Mouse (Mus musculus) lung, embryonic 14.5 days (tissue): ENCODE measurements around the gene Sectm1b. TPM values are rescaled to one million over a fixed set of nuclear protein-coding genes. Genes with fewer than 3 reads are reported as not detected.
A peak's percentile ranks its signal among the peaks of the same experiment; 100 is the strongest.

Source experiments
- ATAC-seq: fragments of 200-750 bp; cut with Nextera tagmentation; 2 replicates; pipeline ENCODE4 v1.8.0; 2017; ENCODE audit warnings: mild to moderate bottlenecking, moderate TSS enrichment, moderate library complexity; ENCODE audit not compliant: insufficient read depth
- DNase-seq: peaks from one replicate; pipeline ENCODE4 v3.0.0-alpha.2; 2015
- H3K27ac ChIP-seq: fragments of 300-500 bp; sonication (generic); 2 replicates; pipeline ENCODE4 v1.5.1; 2014; ENCODE audit warnings: low read depth, mild to moderate bottlenecking, moderate library complexity
- H3K27me3 ChIP-seq: fragments of 300-500 bp; sonication (generic); 2 replicates; pipeline ENCODE4 v1.6.1; 2014; ENCODE audit warnings: low read length, control low read depth; ENCODE audit not compliant: insufficient read depth
- H3K36me3 ChIP-seq: fragments of 300-500 bp; sonication (generic); 2 replicates; pipeline ENCODE4 v1.6.1; 2014; ENCODE audit warnings: control low read depth; ENCODE audit not compliant: insufficient read depth
- H3K4me1 ChIP-seq: fragments of 300-500 bp; sonication (generic); 2 replicates; pipeline ENCODE4 v1.6.1; 2014; ENCODE audit warnings: antibody characterized with exemption, control low read depth; ENCODE audit not compliant: insufficient read depth
- H3K4me2 ChIP-seq: fragments of 300-500 bp; sonication (generic); 2 replicates; pipeline ENCODE4 v1.6.1; 2014; ENCODE audit warnings: mild to moderate bottlenecking
- H3K4me3 ChIP-seq: fragments of 300-500 bp; sonication (generic); 2 replicates; pipeline ENCODE4 v1.5.1; 2014; ENCODE audit warnings: low read depth, low read length
- H3K9ac ChIP-seq: fragments of 300-500 bp; sonication (generic); 2 replicates; pipeline ENCODE4 v1.6.1; 2014
- H3K9me3 ChIP-seq: fragments of 300-500 bp; sonication (generic); 2 replicates; pipeline ENCODE4 v1.6.1; 2016; ENCODE audit warnings: low read depth, low read length, control low read depth
- CTCF ChIP-seq: IDR thresholded peaks from 2 replicates; pipeline ENCODE4 v1.5.1; 2016; ENCODE audit warnings: antibody characterized with exemption, low read depth
- WGBS: fragments of 180-500 bp; shearing (Covaris S2); extraction: QIAGEN DNeasy Blood & Tissue Kit; methylation state at CpG from one replicate; pipeline ENCODE4 v1.1.7; 2014; 5-methylcytosine and 5-hydroxymethylcytosine counted together
- polyA plus RNA-seq: library from polyadenylated mRNA; unstranded; fragments of >200 nt; fragmentation: Nextera tagmentation; extraction: Ambion mirVana; gene quantifications from 2 replicates; pipeline ENCODE4 v1.2.1, GENCODE M21; 2014

Sectm1b gene
- polyA plus RNA-seq, 1 experiment from 2014 or later, result not detected

- no peak for DNase-seq
- H3K9me3 ChIP-seq, result no peaks in the 10 kb centered on the region
- H3K4me2 ChIP-seq, result no peak overlapping the region
- no peak overlapping the region for H3K4me3 ChIP-seq
- no peak for ATAC-seq
- H3K36me3 ChIP-seq, result no peaks in the 10 kb centered on the region
- H3K27ac ChIP-seq, result no peak overlapping the region
- no peak for TF ChIP-seq CTCF
- H3K27me3 ChIP-seq, result no peaks in the 10 kb centered on the region
- H3K4me1 ChIP-seq, result no peaks in the 10 kb centered on the region
- 62% methylated on average over 4 of the region's 4 CpGs for WGBS
- H3K9ac ChIP-seq, result no peak overlapping the region
Measured at GRCm38 (mm10) chr11:121042480-121042879, 20.9 kb downstream of the Sectm1b start.

GRCm38 (mm10) chr11:121041636-121042035 is 21.7 kb downstream of the Sectm1b start:
- TF ChIP-seq CTCF, result no peak

GRCm38 (mm10) chr11:121041212-121041611 is 22.2 kb downstream of the Sectm1b start:
- peak; percentile 90 for TF ChIP-seq CTCF
- no peaks in the 10 kb centered on the region for H3K4me1 ChIP-seq
- H3K9ac ChIP-seq, result no peak overlapping the region
- H3K4me2 ChIP-seq, result no peak overlapping the region
- DNase-seq (peak; percentile 94), ATAC-seq (peak; percentile 76)
- H3K9me3 ChIP-seq, result no peaks in the 10 kb centered on the region
- no peak overlapping the region for H3K27ac ChIP-seq
- WGBS, result 5% methylated on average over 4 of the region's 4 CpGs
- no peak overlapping the region for H3K4me3 ChIP-seq
- H3K27me3 ChIP-seq, result no peaks in the 10 kb centered on the region
- H3K36me3 ChIP-seq, result no peaks in the 10 kb centered on the region

More at GRCm38 (mm10) chr11:121041636-121042035, 21.7 kb downstream of the Sectm1b start:
- Histone ChIP-seq H3K4me2 (no peak overlapping the region), H3K4me1 (no peaks in the 10 kb centered on the region), H3K27me3 (no peaks in the 10 kb centered on the region), H3K4me3 (no peak overlapping the region), H3K9me3 (no peaks in the 10 kb centered on the region), H3K27ac (no peak overlapping the region), H3K36me3 (no peaks in the 10 kb centered on the region), H3K9ac (no peak overlapping the region)
- ATAC-seq (no peak), DNase-seq (no peak)
- 72% methylated on average over 4 of the region's 4 CpGs for WGBS

- no peak for ATAC-seq
- Histone ChIP-seq H3K4me1 (no peaks in the 10 kb centered on the region), H3K4me2 (no peak within 1 kb of the TSS), H3K9me3 (no peaks in the 10 kb centered on the region), H3K4me3 (no peak within 1 kb of the TSS), H3K9ac (no peak within 1 kb of the TSS), H3K36me3 (no peaks in the 10 kb centered on the region), H3K27me3 (no peaks in the 10 kb centered on the region), H3K27ac (no peak within 1 kb of the TSS)
- 61% methylated on average over 5 of the region's 5 CpGs for WGBS
- no peak for TF ChIP-seq CTCF
- no peak for DNase-seq
Measured at GRCm38 (mm10) chr11:121039302-121039701, 24.1 kb downstream of the Sectm1b start, which contains the start of gene Cd7. Cd7 (minus strand) TSS chr11:121039418.

- TF ChIP-seq CTCF, result no peak
- Histone ChIP-seq H3K4me2 (no peak overlapping the region), H3K27ac (no peak overlapping the region), H3K36me3 (no peaks in the 10 kb centered on the region), H3K9me3 (no peaks in the 10 kb centered on the region), H3K9ac (no peak overlapping the region), H3K4me3 (no peak overlapping the region), H3K27me3 (no peaks in the 10 kb centered on the region), H3K4me1 (no peaks in the 10 kb centered on the region)
- WGBS, result 85% methylated on average over 11 of the region's 11 CpGs
- DNase-seq (no peak), ATAC-seq (no peak)
Measured at GRCm38 (mm10) chr11:121038366-121039240, 24.8 kb downstream of the Sectm1b start.

- Histone ChIP-seq H3K4me1 (no peaks in the 10 kb centered on the region), H3K9me3 (no peaks in the 10 kb centered on the region), H3K9ac (no peak overlapping the region), H3K4me2 (no peak overlapping the region), H3K27me3 (no peaks in the 10 kb centered on the region), H3K27ac (no peak overlapping the region), H3K36me3 (no peaks in the 10 kb centered on the region), H3K4me3 (no peak overlapping the region)
- no peak for ATAC-seq
- TF ChIP-seq CTCF, result no peak
- DNase-seq, result no peak
- WGBS, result 74% methylated on average over 5 of the region's 5 CpGs
Measured at GRCm38 (mm10) chr11:121033118-121033517, 30.3 kb downstream of the Sectm1b start.

GRCm38 (mm10) chr11:121027259-121027658 is 36.1 kb downstream of the Sectm1b start:
- no peak for DNase-seq
- Histone ChIP-seq H3K27me3 (no peaks in the 10 kb centered on the region), H3K27ac (no peak overlapping the region), H3K4me2 (no peak overlapping the region), H3K9ac (no peak overlapping the region), H3K4me1 (no peaks in the 10 kb centered on the region), H3K36me3 (no peaks in the 10 kb centered on the region), H3K4me3 (no peak overlapping the region), H3K9me3 (no peaks in the 10 kb centered on the region)
- no peak for ATAC-seq
- no peak for TF ChIP-seq CTCF
- whole genome bisulfite sequencing, result 82% methylated on average over 7 of the region's 7 CpGs
